Mouse (Mus musculus): ENCODE measurements at regions not wholly inside any gene's neighbourhood (a gene's known extent, or its start where the extent isn't known, plus 50 kb on each side); places are given as distances from the start of the nearest gene placed in this dataset.

GRCm38 (mm10) chr1:155013361-155013760, 86.1 kb downstream of the Ier5 start:
- TF ChIP-seq POLR2A (IDR thresholded peaks at IDR 0.05; ENCODE audit: extremely low read depth, insufficient read depth, low read length) (no peak), CTCF (IDR thresholded peaks at IDR 0.05; ENCODE audit: low read depth, low read length) (no peak)

Data from liver, adult 2 months (tissue).